Mouse (Mus musculus): ENCODE measurements around the gene 4931406C07Rik. TPM values are rescaled to one million over a fixed set of nuclear protein-coding genes. Genes with fewer than 3 reads are reported as not detected.

The 4931406C07Rik gene
- polyA plus RNA-seq, 1 experiment from 2014 or later = 4.4 TPM

- Histone ChIP-seq H3K27me3 (ENCODE audit: poor library complexity, severe bottlenecking) (no peaks in the 10 kb centered on the region), H3K36me3 (replicated peaks) (peaks cover 25% of the 10 kb centered on the region), H3K4me1 (peaks cover 24% of the 10 kb centered on the region), H3K9me3 (no peaks in the 10 kb centered on the region), H3K27ac (peak within 1 kb of the TSS; percentile 92), H3K4me3 (peak within 1 kb of the TSS; percentile 98)
- peak; percentile 93 for DNase-seq (ENCODE audit: extremely low spot score, low spot score)
- 2% methylated on average over 57 of the region's 57 CpGs for WGBS
Observed at GRCm38 (mm10) chr9:15279649-15280490, 26.4 kb downstream of the 4931406C07Rik start, which contains the start of gene Med17. Gene Med17, minus strand, starts transcription at chr9:15279931.

GRCm38 (mm10) chr9:15279139-15279648 is 27.1 kb downstream of the 4931406C07Rik start:
- H3K36me3 ChIP-seq (replicated peaks) = peaks cover 32% of the 10 kb centered on the region
- no peak for DNase-seq (ENCODE audit: extremely low spot score, low spot score)
- peak overlapping the region; percentile 92 for H3K27ac ChIP-seq
- no peaks in the 10 kb centered on the region for H3K9me3 ChIP-seq
- no peaks in the 10 kb centered on the region for H3K27me3 ChIP-seq (ENCODE audit: poor library complexity, severe bottlenecking)
- H3K4me1 ChIP-seq = peaks cover 24% of the 10 kb centered on the region
- WGBS = 9% methylated on average over 19 of the region's 19 CpGs
- H3K4me3 ChIP-seq = peak overlapping the region; percentile 98

- Histone ChIP-seq H3K9me3 (no peaks in the 10 kb centered on the region), H3K27ac (no peak overlapping the region), H3K4me3 (no peak overlapping the region), H3K4me1 (peaks cover 24% of the 10 kb centered on the region), H3K27me3 (ENCODE audit: poor library complexity, severe bottlenecking) (no peaks in the 10 kb centered on the region), H3K36me3 (replicated peaks) (peaks cover 41% of the 10 kb centered on the region)
- WGBS = 87% methylated on average over 3 of the region's 3 CpGs
- no peak for DNase-seq (ENCODE audit: extremely low spot score, low spot score)
Observed at GRCm38 (mm10) chr9:15278343-15278742, 27.9 kb downstream of the 4931406C07Rik start.

GRCm38 (mm10) chr9:15276855-15277254 is 29.4 kb downstream of the 4931406C07Rik start:
- Histone ChIP-seq H3K4me1 (peaks cover 24% of the 10 kb centered on the region), H3K36me3 (replicated peaks) (peaks cover 56% of the 10 kb centered on the region), H3K9me3 (no peaks in the 10 kb centered on the region), H3K4me3 (no peak overlapping the region), H3K27me3 (ENCODE audit: poor library complexity, severe bottlenecking) (no peaks in the 10 kb centered on the region), H3K27ac (no peak overlapping the region)
- 93% methylated on average over 4 of the region's 4 CpGs for WGBS
- DNase-seq (ENCODE audit: extremely low spot score, low spot score) = no peak

- H3K27ac ChIP-seq = no peak overlapping the region
- 90% methylated on average over 2 of the region's 2 CpGs for WGBS
- peaks cover 11% of the 10 kb centered on the region for H3K4me1 ChIP-seq
- peaks cover 84% of the 10 kb centered on the region for H3K36me3 ChIP-seq (replicated peaks)
- no peak for DNase-seq (ENCODE audit: extremely low spot score, low spot score)
- no peak overlapping the region for H3K4me3 ChIP-seq
- no peaks in the 10 kb centered on the region for H3K27me3 ChIP-seq (ENCODE audit: poor library complexity, severe bottlenecking)
- H3K9me3 ChIP-seq = no peaks in the 10 kb centered on the region
Observed at GRCm38 (mm10) chr9:15273981-15274380, 32.3 kb downstream of the 4931406C07Rik start.

- 98% methylated on average over 10 of the region's 10 CpGs for WGBS
Observed at GRCm38 (mm10) chr9:15263487-15263886, 42.8 kb downstream of the 4931406C07Rik start.

GRCm38 (mm10) chr9:15261980-15262379 is 44.3 kb downstream of the 4931406C07Rik start:
- no peak for DNase-seq (ENCODE audit: extremely low spot score, low spot score)
- H3K27ac ChIP-seq = no peak overlapping the region
- peaks cover 71% of the 10 kb centered on the region for H3K36me3 ChIP-seq (replicated peaks)
- no peaks in the 10 kb centered on the region for H3K9me3 ChIP-seq
- 94% methylated on average over 8 of the region's 8 CpGs for WGBS
- no peaks in the 10 kb centered on the region for H3K4me1 ChIP-seq
- H3K27me3 ChIP-seq (ENCODE audit: poor library complexity, severe bottlenecking) = no peaks in the 10 kb centered on the region
- H3K4me3 ChIP-seq = no peak overlapping the region

More at GRCm38 (mm10) chr9:15263487-15263886, 42.8 kb downstream of the 4931406C07Rik start:
- Histone ChIP-seq H3K4me3 (no peak overlapping the region), H3K4me1 (no peaks in the 10 kb centered on the region), H3K27ac (no peak overlapping the region), H3K27me3 (ENCODE audit: poor library complexity, severe bottlenecking) (no peaks in the 10 kb centered on the region), H3K9me3 (no peaks in the 10 kb centered on the region), H3K36me3 (replicated peaks) (peaks cover 86% of the 10 kb centered on the region)
- DNase-seq (ENCODE audit: extremely low spot score, low spot score) = no peak

GRCm38 (mm10) chr9:15256214-15256613 is 50.0 kb downstream of the 4931406C07Rik start:
- DNase-seq (ENCODE audit: extremely low spot score, low spot score) = no peak
- Histone ChIP-seq H3K36me3 (replicated peaks) (peaks cover 14% of the 10 kb centered on the region), H3K9me3 (no peaks in the 10 kb centered on the region), H3K4me1 (no peaks in the 10 kb centered on the region), H3K4me3 (no peak overlapping the region), H3K27ac (no peak overlapping the region), H3K27me3 (ENCODE audit: poor library complexity, severe bottlenecking) (no peaks in the 10 kb centered on the region)
- WGBS = 81% methylated on average over 3 of the region's 3 CpGs

- WGBS = 85% methylated on average over 7 of the region's 7 CpGs
Observed at GRCm38 (mm10) chr9:15254501-15254900, 51.7 kb downstream of the 4931406C07Rik start.

GRCm38 (mm10) chr9:15252196-15252595 is 54.1 kb downstream of the 4931406C07Rik start:
- Histone ChIP-seq H3K4me1 (no peaks in the 10 kb centered on the region), H3K27me3 (ENCODE audit: poor library complexity, severe bottlenecking) (no peaks in the 10 kb centered on the region), H3K27ac (no peak overlapping the region), H3K9me3 (no peaks in the 10 kb centered on the region), H3K36me3 (replicated peaks) (no peaks in the 10 kb centered on the region), H3K4me3 (no peak overlapping the region)
- no peak for DNase-seq (ENCODE audit: extremely low spot score, low spot score)
- WGBS = 82% methylated on average over 7 of the region's 7 CpGs

More at GRCm38 (mm10) chr9:15254501-15254900, 51.7 kb downstream of the 4931406C07Rik start:
- Histone ChIP-seq H3K27ac (no peak overlapping the region), H3K4me3 (no peak overlapping the region), H3K4me1 (no peaks in the 10 kb centered on the region), H3K36me3 (replicated peaks) (no peaks in the 10 kb centered on the region), H3K9me3 (no peaks in the 10 kb centered on the region), H3K27me3 (ENCODE audit: poor library complexity, severe bottlenecking) (no peaks in the 10 kb centered on the region)
- DNase-seq (ENCODE audit: extremely low spot score, low spot score) = no peak

- DNase-seq (ENCODE audit: extremely low spot score, low spot score) = no peak
- no peaks in the 10 kb centered on the region for H3K27me3 ChIP-seq (ENCODE audit: poor library complexity, severe bottlenecking)
- 79% methylated on average over 7 of the region's 7 CpGs for WGBS
Observed at GRCm38 (mm10) chr9:15250376-15250775, 55.9 kb downstream of the 4931406C07Rik start.

GRCm38 (mm10) chr9:15245319-15246075 is 60.8 kb downstream of the 4931406C07Rik start:
- DNase-seq (ENCODE audit: extremely low spot score, low spot score) = no peak
- WGBS = 79% methylated on average over 14 of the region's 14 CpGs

More at GRCm38 (mm10) chr9:15250376-15250775, 55.9 kb downstream of the 4931406C07Rik start:
- Histone ChIP-seq H3K36me3 (replicated peaks) (no peaks in the 10 kb centered on the region), H3K4me3 (no peak overlapping the region), H3K9me3 (no peaks in the 10 kb centered on the region), H3K27ac (no peak overlapping the region), H3K4me1 (no peaks in the 10 kb centered on the region)

More at GRCm38 (mm10) chr9:15245319-15246075, 60.8 kb downstream of the 4931406C07Rik start:
- Histone ChIP-seq H3K27ac (no peak overlapping the region), H3K9me3 (no peaks in the 10 kb centered on the region), H3K4me1 (no peaks in the 10 kb centered on the region), H3K27me3 (ENCODE audit: poor library complexity, severe bottlenecking) (peaks cover 3% of the 10 kb centered on the region), H3K36me3 (replicated peaks) (no peaks in the 10 kb centered on the region), H3K4me3 (no peak overlapping the region)

All from forebrain, embryonic 10.5 days (tissue).